Mouse (Mus musculus) kidney, postnatal 36 days (tissue): ENCODE measurements at regions not wholly inside any gene's neighbourhood (a gene's known extent, or its start where the extent isn't known, plus 50 kb on each side); places are given as distances from the start of the nearest gene placed in this dataset.

Experiments
- DNase-seq, 2 experiments: peaks; one replicate each; pipeline ENCODE4 v3.0.0; 2021 to 2022; ENCODE audit warnings: mixed read lengths in 2 of 2

DNA sequence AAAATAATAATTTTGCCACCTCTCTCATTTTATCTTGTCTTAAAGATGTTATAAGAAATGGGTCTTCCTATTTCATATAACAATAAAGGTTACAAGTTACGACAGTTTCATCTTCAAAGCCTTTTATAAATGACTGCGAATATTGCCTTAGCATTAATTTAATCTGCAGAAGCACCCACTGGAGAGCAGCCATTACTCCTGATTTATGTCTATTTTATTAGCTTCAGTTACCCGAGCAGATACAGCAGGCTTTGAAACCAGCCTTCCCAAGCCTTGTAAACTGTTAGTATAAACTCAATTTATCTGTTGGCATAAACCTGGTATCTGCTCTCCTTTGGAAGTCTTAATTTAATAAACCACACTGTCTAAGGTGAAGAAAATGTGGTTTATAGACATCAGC, 2851.6 kb upstream of the Gm6569 start:
- DNase-seq = no peak

DNA sequence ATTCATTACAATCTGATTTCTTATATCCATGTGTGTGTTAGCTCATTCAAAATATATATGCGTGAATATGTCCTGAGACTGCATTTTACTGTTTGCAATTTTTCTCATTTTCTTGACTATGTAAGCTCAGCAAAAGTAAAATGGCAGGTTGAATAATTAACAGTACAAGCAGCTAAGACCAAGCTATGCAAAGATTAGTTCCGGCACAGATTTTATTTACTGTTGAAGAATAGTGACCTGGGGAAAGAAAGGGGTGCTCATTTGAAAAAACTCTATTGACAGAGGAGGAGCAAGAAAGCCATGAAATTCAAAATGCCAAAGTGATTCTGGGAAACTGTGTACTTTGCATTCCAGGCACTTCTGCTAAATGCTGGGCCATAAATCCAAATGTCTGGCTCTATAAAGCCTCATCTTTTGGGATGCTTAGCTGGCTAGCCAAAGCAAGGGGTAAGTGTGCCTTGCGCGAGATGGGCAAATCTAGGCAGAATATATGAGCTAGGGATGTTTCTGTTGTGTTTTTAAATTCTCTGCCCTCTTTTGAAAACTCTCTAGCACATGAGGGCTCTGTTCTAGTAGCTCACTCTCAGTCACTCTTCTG, 2846.3 kb upstream of the Gm6569 start:
- DNase-seq = no peak

DNA sequence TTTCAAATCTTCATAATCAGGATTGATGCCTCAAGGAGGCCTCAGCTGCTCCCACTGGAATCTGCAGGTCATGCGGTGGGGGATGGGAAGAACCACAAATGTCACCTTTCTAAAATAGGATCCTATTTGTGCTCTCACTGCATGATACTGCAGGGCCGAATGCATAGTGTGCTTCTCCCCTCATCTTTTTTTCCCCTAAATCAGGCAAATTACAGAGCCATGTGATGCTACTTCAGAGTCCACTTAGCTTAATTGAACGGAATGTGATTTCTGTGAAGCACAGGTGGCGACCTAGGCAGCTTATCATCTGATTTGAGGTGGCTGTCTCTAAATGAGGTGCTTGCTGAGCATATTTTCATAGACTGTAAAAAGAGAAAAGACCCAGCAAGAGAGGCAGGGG, 2841.0 kb upstream of the Gm6569 start:
- DNase-seq = no peak

DNA sequence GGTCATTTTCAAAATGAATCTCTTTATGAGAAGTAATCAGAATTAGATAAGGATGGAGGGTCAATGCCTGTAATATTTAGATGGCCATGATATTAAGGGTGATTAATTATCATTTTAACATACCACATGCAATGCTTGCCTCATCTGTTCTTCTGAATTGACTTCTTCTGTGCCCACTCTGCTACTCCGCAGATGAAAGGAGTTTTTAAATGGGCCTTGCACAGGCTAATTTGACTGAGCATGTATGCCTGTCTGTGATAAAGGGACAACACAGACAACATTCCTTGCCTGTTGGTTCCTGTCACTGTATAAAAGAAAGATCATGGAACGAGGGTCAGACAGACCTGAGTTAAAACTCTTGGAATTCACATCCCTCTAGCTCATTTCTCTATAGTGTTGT, 2824.0 kb upstream of the Gm6569 start:
- DNase-seq = no peak

DNA sequence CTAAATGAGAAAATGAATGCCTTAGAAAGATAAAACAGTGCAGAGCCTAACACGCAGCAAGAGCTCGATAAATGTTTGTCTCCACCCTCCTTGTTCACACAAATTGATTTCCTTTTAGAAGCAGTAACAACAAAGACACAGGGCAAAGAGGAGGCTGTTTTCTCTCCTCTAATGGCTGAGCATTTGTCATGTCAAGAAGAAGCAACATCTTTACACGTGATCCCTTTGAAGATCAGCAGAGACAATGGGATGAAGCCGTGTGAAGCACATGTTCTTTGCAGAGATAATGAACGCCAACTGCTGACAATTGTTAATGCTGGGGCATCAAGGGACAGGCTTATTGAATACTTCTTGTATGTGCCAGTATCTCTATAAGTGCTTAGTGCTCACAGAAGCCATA, 2823.6 kb upstream of the Gm6569 start:
- no peak for DNase-seq

DNA sequence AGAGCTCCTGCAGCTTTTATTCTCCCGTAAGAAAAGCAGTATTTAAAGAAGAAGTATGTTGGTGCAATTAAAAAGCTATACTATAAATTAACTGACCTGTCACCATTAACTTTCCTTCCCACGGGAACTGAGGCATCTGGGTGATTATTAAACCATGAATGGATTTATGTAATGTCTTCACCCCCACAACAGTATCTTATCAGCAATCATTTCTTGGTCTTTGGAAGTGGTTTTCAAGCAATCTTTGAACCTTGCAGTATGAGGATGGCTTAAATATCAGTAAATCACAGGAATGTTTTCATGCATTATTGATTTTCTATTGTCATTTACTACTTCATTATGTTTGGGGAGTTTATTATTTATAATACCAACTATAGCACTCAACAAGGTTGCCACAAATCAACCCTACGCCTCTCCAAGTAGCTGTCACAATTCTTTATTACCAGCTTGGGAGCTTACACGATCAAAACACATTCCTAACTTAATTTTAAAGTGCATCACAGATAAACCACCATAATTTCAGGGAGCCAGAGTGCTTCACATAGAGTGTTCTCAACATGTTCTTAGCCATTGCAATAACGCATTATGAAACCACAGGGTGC, 2780.0 kb upstream of the Gm6569 start:
- DNase-seq = no peak

DNA sequence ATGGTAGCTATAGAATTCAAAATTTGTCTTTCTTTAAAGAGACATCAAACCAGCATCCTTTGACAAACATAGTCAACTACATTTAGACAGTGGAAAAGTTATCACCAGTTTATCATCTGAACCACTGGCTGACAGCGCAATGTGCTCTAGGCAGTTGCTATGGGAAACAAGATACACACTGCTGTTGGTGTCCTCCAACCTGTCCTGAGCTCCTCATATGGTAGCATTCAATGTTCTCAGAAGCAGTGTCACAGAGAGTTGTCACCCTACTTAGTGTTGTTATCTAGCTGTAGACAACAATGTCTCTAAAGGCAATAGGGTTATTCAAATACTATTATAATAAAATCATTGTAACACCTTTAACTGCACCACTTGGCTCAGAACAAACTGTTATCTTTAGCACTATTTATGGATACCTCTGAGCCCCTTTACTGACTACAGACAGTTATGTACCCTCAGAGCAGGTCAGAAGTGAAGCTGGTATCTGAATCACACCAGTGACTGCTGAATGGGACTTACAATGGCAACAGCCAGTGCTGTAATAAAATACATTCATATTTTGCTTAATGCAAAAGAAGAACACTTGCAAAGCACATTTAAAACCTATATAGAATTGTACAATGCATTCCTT, 2747.9 kb upstream of the Gm6569 start:
- DNase-seq = no peak

DNA sequence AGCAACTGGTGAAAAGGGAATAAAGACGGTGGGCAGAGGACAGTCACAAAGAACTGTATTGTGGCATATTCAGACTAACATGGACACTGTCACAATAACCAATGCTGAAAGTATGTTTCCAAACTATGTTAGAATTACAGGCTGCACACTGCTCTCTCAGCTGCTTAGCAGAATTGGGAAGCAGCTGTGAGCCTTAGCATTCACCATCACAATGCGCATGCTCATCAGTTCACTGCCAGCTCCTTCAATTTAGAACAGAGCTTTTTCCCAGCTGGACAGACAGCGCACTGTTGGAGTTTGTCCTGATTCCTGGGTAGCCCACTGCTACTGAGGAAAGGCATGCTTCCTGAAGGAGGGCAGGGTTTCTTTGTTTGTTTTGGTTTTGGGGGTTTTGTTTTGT, 2735.2 kb upstream of the Gm6569 start:
- DNase-seq = no peak

DNA sequence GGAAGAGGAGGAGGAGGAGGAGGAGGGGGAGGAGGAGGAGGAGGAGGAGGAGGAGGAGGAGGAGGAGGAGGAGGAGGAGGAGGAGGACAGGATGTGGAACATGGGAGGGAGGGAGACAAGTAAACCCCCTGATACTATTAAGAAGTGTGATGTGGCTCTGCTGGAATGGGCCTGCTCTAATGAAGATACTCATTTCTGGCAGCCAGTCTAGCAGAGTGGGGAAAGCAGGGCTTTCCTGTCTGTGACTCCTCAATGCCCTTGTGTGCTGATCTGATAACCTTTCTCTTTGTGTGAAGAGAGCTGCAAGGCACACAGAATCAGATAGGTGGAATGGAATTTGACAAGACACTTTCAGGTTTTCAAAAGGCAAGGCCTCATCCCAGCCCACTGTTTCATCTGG, 2704.6 kb upstream of the Gm6569 start:
- DNase-seq = no peak

DNA sequence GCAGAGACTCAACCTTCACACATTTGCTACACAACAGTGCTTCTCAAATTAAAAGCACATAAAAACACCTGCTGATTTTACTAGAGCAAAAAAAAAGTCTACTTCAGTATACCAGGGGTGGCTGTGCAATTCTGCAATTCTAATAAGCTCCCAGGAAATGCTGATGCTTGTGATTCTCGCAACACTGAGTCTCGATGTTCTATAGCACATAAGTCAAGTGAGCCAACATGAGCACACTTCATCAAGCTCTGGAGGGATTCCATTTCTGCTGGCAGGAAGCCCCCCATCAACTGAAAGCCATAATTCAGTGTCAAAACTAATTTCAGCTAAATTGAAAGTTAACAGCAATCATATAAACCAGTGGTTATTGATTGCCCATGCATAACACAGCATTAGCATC, 2676.7 kb upstream of the Gm6569 start:
- no peak for DNase-seq

DNA sequence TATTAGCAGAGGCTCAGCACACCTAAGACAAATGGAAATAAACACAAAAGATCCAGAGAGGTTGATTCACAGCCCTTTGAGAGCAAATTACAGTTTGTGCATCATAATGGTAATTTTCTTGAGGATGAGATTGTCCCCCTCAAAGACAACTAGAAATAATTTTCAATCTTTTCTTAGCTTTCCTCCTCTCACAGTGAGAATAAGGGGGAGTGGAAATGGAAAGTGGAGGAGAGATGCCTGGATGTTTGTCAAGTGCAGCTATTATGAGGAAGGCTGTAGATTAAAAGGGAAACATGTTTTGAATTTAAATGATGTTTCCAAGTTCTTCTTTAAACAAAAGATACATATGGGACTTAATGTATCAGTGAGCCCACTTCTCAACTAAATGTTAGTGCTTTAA, 2672.3 kb upstream of the Gm6569 start:
- no peak for DNase-seq

DNA sequence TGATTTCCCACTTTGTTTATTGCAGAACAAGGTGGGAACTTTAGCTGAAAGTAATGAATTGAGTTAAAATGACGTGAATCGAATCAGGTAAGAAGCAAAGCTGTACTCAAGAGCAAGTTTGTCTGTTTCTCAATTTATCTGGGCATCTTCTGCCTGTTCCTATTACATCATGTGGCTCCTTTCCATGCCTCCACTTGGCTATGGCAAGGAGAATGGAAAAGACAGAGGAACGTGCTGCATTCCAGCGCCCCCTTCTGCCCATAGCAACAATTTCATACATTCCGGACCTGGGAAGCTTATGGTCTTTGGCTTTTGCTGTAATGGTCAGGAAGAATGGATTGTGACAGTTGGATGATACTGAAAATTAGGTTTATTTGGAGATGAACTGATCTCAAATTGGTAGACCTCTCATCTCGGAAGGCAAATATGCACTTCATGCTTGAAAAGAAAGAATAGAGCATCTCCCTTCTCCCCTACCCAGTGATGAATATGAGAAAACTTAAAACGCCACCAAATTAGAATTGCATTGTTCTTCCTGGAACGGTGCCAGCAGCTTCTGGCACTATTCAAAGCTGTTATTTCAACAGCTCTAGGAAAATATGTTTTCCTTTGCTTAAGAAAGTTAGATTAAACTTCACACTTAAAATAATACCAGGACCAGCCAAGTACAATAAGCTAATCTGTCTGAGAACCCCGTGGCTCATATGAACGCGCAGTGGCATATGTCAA, 2639.2 kb upstream of the Gm6569 start:
- no peak for DNase-seq

DNA sequence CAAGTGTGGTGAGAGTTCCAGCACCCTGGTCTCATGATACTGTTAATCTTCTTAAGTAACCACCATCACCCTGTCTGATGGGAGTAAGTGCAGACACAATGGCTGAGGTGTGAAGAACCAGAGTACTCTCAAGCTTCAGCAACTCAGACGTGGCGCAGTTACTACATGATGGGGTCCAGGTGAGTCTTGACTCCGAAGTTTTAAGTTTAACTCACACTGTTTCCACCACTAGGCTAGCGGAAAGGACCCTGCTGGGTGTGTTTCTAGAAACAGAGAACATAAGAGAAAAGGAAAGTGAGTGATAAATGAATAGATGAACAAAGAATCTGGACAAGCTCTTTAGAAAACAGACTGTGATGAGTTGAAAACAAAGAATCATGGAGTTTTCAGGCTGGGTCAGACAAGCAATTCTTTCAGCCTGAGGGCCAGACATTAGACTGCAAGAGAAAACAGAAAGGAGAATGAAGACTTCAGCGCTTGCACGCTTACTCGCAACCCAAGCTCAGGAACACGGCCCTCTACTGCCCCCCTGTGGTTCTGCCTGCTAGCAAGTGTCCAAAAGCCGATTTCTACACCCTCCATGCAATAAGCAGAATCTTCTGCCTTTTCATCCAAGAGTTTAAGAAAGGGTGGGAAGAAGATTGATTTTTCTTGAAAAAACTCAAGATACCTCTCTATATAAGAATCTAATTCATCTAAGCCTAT, 2593.6 kb upstream of the Gm6569 start:
- peak; percentile 38 to 87 for DNase-seq

DNA sequence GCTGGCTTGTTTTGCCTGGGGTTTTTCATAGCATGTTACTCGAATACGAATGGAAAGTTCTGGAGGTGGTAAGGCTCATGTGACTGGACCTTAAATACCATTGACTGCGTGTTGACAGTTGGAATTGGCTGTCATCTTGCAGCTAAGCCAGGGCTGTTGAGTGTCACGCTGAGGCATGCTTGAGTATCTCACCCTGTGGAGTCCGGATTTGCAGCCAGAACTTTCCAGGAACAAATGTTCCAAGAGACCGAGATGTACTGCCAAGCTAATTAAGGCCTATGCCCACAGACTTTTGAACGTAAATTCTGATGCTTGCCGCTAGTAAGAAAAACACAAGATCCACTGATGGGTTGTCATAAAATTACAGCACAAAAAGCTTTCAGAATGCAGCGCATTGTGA, 2590.8 kb upstream of the Gm6569 start:
- no peak for DNase-seq

DNA sequence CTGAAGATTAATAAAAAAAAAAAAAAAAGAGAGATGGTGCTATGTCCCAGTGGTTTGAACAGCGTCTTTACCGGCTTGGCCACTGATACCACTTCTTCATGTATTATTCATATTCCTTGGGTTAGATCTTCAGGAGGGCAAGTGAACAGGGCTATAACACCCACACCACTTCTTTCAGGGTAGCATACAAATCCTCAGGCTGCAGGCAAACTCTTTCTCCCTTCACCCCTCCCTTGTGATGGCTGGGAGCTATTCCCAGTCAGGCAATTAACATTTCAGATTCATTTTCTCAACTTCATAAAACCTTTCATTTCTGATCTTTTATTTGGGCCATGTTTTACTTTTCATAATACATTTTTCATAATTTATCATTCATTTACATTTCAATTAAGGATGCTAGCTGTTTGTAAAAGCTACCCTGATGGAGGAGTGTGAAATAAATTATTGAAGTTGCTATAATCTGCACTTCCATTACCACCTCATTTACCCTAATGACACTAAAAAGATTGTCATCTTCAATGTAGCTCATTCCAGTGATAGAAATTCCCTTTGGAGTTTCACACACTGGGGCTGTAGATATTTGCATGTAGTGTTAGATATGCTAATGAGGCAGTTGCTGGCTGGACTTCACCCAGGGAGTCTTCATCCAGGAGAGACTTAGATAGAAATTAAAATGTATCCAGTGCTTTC, 2558.3 kb upstream of the Gm6569 start:
- no peak for DNase-seq

DNA sequence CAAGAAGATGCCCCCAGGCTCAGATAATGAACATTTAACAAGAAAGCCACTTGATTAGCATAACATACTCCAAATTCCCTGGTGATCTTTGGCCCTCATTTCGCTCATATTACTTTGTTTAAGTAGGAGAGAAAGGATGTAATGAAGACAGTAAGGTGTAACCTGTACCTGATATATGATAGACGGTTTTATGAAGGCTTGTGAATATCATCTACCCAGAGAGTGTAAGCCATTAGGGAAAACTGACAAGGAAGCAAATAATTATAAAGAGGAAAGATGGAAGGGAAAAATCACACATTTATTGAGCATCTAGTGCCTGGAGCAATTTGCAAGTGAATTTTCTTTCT, 2557.8 kb upstream of the Gm6569 start:
- no peak for DNase-seq

DNA sequence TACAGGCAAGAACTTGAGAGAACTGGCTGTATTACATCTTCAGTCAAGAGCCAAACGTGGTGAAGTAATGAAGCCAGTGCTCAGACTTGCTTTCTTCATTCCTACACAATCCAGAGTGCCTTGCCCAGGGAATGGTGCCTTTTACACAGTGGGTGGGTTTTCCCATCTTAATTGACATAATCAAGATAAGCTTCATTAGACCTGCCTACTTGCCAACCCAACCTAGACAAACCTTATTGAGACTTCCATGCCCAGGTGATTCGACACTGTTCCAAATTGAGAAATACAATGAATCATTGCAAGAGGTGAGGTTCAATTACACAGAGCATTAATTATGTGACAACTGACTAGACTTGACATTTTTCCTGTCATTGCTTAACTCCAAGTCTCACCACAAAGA, 2557.0 kb upstream of the Gm6569 start:
- DNase-seq = no peak

DNA sequence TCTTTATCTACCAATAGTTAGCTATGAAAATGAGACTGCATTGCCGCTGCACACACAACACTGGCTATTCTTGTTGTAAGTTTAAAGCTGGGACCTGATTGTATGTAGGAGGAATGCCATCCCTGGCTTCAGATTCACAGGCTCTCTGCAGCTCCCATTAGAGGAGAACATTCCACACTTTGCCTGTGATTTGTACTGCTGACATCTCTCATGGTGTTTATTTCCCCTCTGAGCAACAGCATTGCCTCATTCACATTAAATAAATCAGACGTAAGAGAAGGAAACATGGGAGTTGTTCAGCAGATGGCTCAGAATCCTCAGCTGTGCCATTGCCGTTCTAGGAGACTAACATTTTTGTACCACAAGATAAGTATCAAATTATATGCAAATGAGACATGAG, 2550.6 kb upstream of the Gm6569 start:
- no peak for DNase-seq

DNA sequence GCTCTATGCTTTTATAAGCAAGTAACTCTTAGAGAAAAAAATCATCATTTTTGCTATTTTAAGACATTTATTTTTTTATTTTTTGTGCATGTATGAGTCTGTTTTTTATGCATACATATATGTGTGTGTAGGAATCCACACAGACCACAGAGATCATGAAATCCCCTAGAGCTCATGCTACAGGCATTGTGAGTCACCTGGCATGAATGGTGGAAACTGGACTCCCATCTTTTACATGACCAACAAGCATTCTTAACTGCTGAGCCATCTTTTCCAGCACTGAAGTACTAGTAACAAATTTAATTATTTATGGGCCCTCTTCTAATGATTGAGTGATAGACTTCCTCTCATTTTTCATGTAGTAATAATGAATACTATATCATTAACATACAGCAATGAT, 2531.8 kb upstream of the Gm6569 start:
- DNase-seq = no peak

DNA sequence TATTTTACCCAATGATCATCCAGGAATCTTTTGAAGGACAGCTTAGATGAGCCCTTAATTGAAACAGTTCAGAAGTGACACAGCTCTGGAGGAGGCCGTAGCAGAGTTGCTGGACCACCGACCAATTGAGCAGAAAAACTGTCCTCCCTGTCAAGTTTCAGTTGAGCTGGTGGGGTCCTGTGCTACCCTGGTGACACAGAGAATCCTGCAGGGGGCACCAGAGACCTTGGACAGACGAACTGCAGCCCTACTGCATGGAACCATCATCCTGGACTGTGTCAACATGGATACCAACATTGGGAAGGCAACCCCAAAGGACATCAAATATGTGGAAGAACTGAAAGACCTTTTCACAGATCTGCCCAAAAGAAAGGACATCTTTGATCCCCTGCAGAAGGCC, 2524.1 kb upstream of the Gm6569 start:
- DNase-seq = no peak

DNA sequence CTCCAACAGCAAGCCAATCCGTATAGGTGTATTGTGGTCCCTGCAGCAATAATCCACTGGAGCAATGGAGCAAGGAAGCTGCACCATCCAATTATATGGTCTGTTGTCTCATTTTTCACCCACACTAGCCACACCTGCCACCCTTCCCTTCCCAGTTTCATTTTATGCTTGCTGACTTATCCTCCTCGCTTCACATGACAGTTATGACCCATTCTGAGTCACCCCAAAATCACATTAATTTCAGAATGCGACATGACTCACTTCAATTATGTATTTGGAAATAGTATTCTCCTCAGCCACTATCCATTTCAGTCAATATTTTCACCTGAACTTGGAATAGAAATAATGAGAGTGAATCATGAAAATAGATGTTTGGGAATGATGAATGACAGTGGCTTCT, 2507.8 kb upstream of the Gm6569 start:
- no peak for DNase-seq

DNA sequence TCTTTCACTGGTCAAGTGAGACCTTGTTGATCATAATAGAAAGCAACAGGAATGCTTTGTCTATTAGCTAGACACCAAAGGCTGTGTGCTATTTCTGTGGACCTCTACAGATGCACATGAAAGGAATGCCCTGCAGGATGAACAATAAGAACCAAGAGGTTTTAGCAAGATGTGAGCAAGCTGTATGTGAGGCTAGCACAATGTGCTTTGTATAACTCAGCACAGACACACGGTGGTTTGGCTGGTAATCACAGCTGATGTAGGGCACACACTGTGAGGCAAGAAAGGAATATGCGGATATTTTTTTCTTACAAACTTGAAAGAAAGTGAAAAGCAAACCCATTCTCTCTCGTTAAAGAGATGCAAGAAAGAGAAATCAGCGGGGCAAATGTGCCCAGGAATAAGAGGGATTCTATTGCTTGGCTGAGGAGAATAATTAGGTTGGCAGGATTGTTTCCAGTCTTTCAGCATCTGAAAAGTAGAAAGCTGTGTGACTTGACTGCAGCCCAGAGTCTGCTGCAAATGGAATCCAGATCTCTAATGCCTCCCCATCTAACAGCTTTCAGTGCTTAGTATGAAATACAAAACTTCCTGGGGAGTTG, 2476.1 kb upstream of the Gm6569 start:
- DNase-seq = no peak

DNA sequence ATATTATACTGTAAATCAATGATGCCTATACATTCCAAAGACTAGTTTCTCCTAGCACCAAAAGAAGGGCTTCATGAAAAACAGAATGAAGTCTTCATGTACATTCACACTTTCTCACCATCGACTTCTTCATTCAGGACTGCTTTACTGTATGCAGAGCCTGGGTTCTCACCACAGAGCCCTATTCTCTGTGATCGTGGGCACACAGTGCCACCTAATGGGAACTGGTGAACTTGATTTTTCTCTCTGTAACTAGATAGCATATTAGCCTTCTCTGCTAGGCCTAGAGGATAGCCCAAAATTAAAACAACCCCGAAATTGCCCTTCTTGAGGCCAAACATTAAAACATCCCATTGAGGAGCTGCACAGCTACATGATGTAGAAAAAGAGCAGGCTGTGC, 2458.6 kb upstream of the Gm6569 start:
- peak in 1 of 2 experiments; percentile 9 for DNase-seq
